Mouse (Mus musculus) ES-Bruce4 (cell line): ENCODE measurements around the gene Mut. TPM values are rescaled to one million over a fixed set of nuclear protein-coding genes. Genes with fewer than 3 reads are reported as not detected.

ENCODE experiments used
- H3K27ac ChIP-seq: 2 replicates; pipeline ENCODE4 v1.5.1; 2012; ENCODE audit warnings: low read length, inconsistent platforms; ENCODE audit not compliant: insufficient read depth
- H3K27me3 ChIP-seq: 2 replicates; pipeline ENCODE4 v1.6.1; 2012; ENCODE audit warnings: mild to moderate bottlenecking, low read length, inconsistent platforms; ENCODE audit not compliant: control insufficient read depth, poor library complexity, insufficient read depth, severe bottlenecking
- H3K36me3 ChIP-seq: 2 replicates; pipeline ENCODE4 v1.6.1; 2012; ENCODE audit warnings: inconsistent platforms, mild to moderate bottlenecking, low read length, moderate library complexity; ENCODE audit not compliant: control insufficient read depth, poor library complexity, insufficient read depth, severe bottlenecking
- H3K4me1 ChIP-seq: one replicate; pipeline ENCODE4 v1.8.1; 2011; ENCODE audit warnings: low read length; ENCODE audit not compliant: control insufficient read depth, insufficient read depth
- H3K4me3 ChIP-seq: 2 replicates; pipeline ENCODE4 v1.5.1; 2011; ENCODE audit warnings: low read depth, mild to moderate bottlenecking, low read length
- H3K9ac ChIP-seq: 2 replicates; pipeline ENCODE4 v1.6.1; 2012; ENCODE audit warnings: low read depth, mild to moderate bottlenecking, inconsistent platforms; ENCODE audit not compliant: poor library complexity, severe bottlenecking
- H3K9me3 ChIP-seq: replicated peaks from 2 replicates; pipeline ENCODE4 v1.6.1; 2012; ENCODE audit warnings: mild to moderate bottlenecking, low read length, inconsistent platforms; ENCODE audit not compliant: control insufficient read depth, poor library complexity, insufficient read depth, severe bottlenecking
- CTCF ChIP-seq: IDR thresholded peaks from one replicate; pipeline ENCODE4 v1.8.1; 2011; ENCODE audit warnings: low read depth, low read length
- EP300 ChIP-seq: IDR thresholded peaks from 2 replicates; pipeline ENCODE4 v1.6.1; 2011; ENCODE audit warnings: low read depth, low read length; ENCODE audit not compliant: insufficient read depth
- POLR2A ChIP-seq: IDR thresholded peaks from one replicate; pipeline ENCODE4 v1.8.1; 2011; ENCODE audit warnings: low read length; ENCODE audit not compliant: insufficient read depth
- polyA plus RNA-seq: library from polyadenylated mRNA; stranded (reverse); fragments of >200 nt; gene quantifications from 2 replicates; pipeline ENCODE4 v1.2.4, GENCODE M21; 2011; ENCODE audit warnings: low read depth; ENCODE audit not compliant: missing spikeins, insufficient read depth, insufficient read length

The Mut gene
- 26.4 and 29.5 TPM in 2 replicates for polyA plus RNA-seq

DNA sequence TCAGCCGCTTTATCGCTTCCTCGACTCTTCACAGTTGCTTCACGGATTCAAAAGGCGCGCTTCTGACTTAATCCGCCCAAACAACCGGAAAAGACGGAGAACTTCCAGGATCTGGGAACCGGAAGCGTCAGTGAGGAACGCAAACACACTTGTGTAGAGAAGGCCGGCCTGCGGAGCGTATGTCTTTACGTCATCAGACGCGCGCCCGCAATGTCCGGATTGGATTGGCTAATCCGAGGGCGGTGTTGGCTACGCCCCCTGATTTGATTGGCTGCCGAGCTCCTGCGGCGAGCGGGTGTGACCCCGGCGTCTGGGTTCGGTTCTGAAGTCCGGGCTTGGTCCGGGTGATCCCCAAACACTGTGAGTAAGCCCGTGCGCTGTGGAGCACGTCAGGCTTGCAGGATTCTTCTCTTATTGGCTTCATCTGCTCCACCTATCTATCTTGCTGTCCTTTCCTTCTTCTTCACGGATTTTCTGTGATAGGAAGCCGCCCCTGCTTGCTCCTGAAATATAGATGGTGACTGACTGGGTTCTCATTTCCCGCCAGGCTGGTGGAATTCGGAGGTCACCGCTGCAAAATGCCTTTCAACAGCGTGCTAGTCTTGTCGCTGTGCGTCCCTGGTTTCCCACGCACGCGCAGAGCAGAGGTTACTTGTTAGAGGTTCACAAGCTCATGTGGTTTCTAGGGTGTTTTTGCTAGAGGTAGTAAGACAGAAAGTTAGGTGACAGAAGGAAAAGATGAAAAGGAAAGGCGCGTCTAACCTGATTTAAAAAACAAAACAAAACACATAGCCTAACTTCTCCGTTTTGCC, at the start of gene Mut, which contains the start of gene Cenpq:
Gene Mut, plus strand, starts transcription at position 266 of the 812 bp plus-strand sequence.
Gene Cenpq, minus strand, starts transcription at position 628 of the 812 bp plus-strand sequence.
- Histone ChIP-seq H3K4me1 (no peaks in the 10 kb centered on the region), H3K36me3 (peaks cover 2% of the 10 kb centered on the region), H3K27me3 (no peaks in the 10 kb centered on the region), H3K9ac (peak within 1 kb of the TSS; percentile 83), H3K4me3 (peak within 1 kb of the TSS; percentile 99), H3K9me3 (no peaks in the 10 kb centered on the region), H3K27ac (peak within 1 kb of the TSS; percentile 73)
- TF ChIP-seq CTCF (no peak), EP300 (0 out of 2 replicates have a peak, but pooled peaks have one; percentile 31)

DNA sequence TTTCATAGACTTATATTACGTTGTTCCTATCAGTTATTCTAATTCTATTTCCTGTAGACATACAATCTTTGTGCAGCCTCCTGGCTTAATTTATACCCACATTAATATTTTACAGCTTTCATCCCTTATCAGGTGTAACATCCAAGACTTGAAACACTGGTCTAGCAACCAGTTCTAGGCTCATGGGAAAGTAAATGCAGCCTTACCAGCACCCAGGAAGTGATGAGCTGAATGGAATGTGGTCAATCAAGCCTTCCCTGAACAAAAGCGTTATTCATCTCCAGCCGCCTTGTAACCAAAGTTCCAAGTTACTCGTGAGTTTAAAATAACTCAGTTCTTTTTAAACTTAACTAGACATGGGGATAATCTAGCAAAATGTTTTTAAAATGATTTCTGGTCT, 49.3 kb upstream of the Mut start:
- no peak for TF ChIP-seq EP300
- no peak for TF ChIP-seq CTCF
- TF ChIP-seq POLR2A = no peak
- Histone ChIP-seq H3K36me3 (no peaks in the 10 kb centered on the region), H3K4me3 (no peak overlapping the region), H3K9me3 (no peaks in the 10 kb centered on the region), H3K27ac (no peak overlapping the region), H3K4me1 (no peaks in the 10 kb centered on the region), H3K27me3 (no peaks in the 10 kb centered on the region), H3K9ac (no peak overlapping the region)

GRCm38 (mm10) chr17:40887849-40888536, 46.5 kb upstream of the Mut start:
- H3K4me3 ChIP-seq = no peak overlapping the region
- H3K27ac ChIP-seq = no peak overlapping the region
- TF ChIP-seq EP300 = no peak
- no peak for TF ChIP-seq CTCF
- TF ChIP-seq POLR2A = no peak
- no peaks in the 10 kb centered on the region for H3K27me3 ChIP-seq
- H3K9me3 ChIP-seq = no peaks in the 10 kb centered on the region
- no peaks in the 10 kb centered on the region for H3K4me1 ChIP-seq
- no peaks in the 10 kb centered on the region for H3K36me3 ChIP-seq
- H3K9ac ChIP-seq = no peak overlapping the region

DNA sequence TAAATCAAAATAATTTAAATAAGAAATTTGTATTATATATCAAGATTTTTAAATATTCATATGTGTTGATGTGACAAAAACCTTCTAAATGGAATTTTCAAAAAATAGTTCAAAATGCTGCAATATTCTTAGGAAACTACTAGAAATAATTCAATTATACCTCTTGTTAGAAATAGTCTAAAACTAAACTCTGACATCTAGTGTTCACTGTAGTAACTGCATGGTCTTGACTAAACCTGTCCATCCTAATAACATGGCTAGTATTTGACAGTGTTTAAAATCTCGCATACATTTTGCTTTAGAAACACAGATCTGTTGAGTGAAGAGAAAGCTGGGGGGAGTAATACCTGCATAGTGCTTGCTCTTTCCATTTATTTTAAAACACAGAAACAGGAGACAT, 37.6 kb upstream of the Mut start:
- Histone ChIP-seq H3K4me3 (no peak overlapping the region), H3K9ac (no peak overlapping the region), H3K36me3 (no peaks in the 10 kb centered on the region), H3K27me3 (no peaks in the 10 kb centered on the region), H3K9me3 (no peaks in the 10 kb centered on the region), H3K27ac (no peak overlapping the region), H3K4me1 (peaks cover 8% of the 10 kb centered on the region)
- TF ChIP-seq CTCF (no peak), POLR2A (no peak), EP300 (no peak)

- Histone ChIP-seq H3K9ac (no peak overlapping the region), H3K36me3 (no peaks in the 10 kb centered on the region), H3K27me3 (no peaks in the 10 kb centered on the region), H3K4me3 (no peak overlapping the region), H3K27ac (no peak overlapping the region), H3K4me1 (peaks cover 4% of the 10 kb centered on the region), H3K9me3 (no peaks in the 10 kb centered on the region)
- TF ChIP-seq POLR2A (no peak), EP300 (peak; percentile 97)
These were observed 34.6 kb upstream of the Mut start for GRCm38 (mm10) chr17:40899783-40900363.
